Mouse (Mus musculus) olfactory bulb, adult 2 months (tissue): Measurements from ENCODE around the gene Pdzd2.

ENCODE experiments used
- CTCF ChIP-seq: fragments of 200-500 bp; IDR thresholded peaks from 2 replicates; pipeline ENCODE4 v1.5.1; 2012; ENCODE audit warnings: low read depth, mild to moderate bottlenecking, low read length, moderate library complexity; ENCODE audit not compliant: insufficient read depth
- POLR2A ChIP-seq: fragments of 200-500 bp; IDR thresholded peaks from 2 replicates; pipeline ENCODE4 v1.6.1; 2012; ENCODE audit warnings: mild to moderate bottlenecking, low read depth, low read length, moderate library complexity; ENCODE audit not compliant: insufficient read depth

DNA sequence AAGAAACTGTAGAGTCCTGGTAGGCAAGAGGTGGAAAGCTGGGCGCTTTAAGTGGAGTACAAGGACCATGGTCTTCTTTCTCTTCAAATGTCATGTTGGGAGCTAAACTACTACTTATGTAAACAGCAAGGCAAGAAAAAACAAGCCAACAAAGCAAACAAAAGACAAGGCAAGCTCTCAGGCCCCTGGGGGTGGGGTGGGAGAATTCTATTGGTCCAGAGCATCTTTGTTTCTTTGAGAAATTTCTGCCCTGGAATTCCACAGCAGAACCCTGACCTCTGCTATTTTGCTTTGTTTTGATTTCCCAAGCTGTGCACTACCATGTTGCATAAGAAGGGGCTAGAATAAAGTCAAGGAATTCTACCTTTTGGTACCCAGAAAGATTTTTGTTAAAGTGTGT is 307.4 kb downstream of the Pdzd2 start:
- TF ChIP-seq CTCF (no peak), POLR2A (no peak)
